In genomic region chr13:59688338-59688770, GRCm38 (mm10) we compare ENCODE assay signal across 16 mouse cellular contexts. TPM values are rescaled to one million over a fixed set of nuclear protein-coding genes. Genes with fewer than 3 reads are reported as not detected.
A peak's percentile ranks its signal among the peaks of the same experiment; 100 is the strongest.
DNase-seq lines count a peak whose midpoint lies in the region; ATAC-seq and TF ChIP-seq lines count a peak whose summit lies in the region.
"Had no signal": no experiment of that assay in that cellular context is flagged by ENCODE, and none has a peak within 500 bp of the region (broad histone marks: within the 10 kb centered on the region; RNA-seq: fewer than 3 reads in every experiment).

No protein-coding gene starts in this region.

- no peaks in the 10 kb centered on the region for H3K4me1 ChIP-seq in kidney, embryonic 15.5 days
- H3K4me1 ChIP-seq in stomach, postnatal 0 days (replicated peaks; ENCODE audit: control insufficient read depth, insufficient read depth) = no peaks in the 10 kb centered on the region
- H3K4me1 ChIP-seq: limb, embryonic 12.5 days had no signal

- no peaks in the 10 kb centered on the region for H3K27me3 ChIP-seq in kidney, embryonic 15.5 days
- H3K27me3 ChIP-seq in stomach, postnatal 0 days (ENCODE audit: control insufficient read depth, insufficient read depth, low read length) = no peaks in the 10 kb centered on the region
- H3K27me3 ChIP-seq: limb, embryonic 12.5 days had no signal

- TF ChIP-seq EP300 in stomach, postnatal 0 days (optimal IDR thresholded peaks at IDR 0.05) = no peak

- no peak for ATAC-seq in kidney, embryonic 15.5 days (replicated peaks; ENCODE audit: low FRiP score)
- ATAC-seq in stomach, postnatal 0 days (ENCODE audit: low FRiP score, low TSS enrichment) = no peak
- ATAC-seq in monocyte, adult 5-6 weeks (replicated peaks; ENCODE audit: insufficient number of reproducible peaks, low FRiP score, low TSS enrichment, poor library complexity, severe bottlenecking) = no peak
- ATAC-seq: intestine, postnatal 0 days had no signal

- H3K4me2 ChIP-seq in kidney, embryonic 15.5 days = no peak overlapping the region
- H3K4me2 ChIP-seq in stomach, postnatal 0 days (replicated peaks; ENCODE audit: low read depth) = no peak overlapping the region
- H3K4me2 ChIP-seq: limb, embryonic 12.5 days had no signal

- no peak for TF ChIP-seq CTCF in stomach, postnatal 0 days (IDR thresholded peaks at IDR 0.05; ENCODE audit: low read depth)

- intact Hi-C loops in heart, postnatal 36 days (cut with DNase I) = no loop called here

- no peak overlapping the region for H3K4me3 ChIP-seq in kidney, embryonic 15.5 days (replicated peaks)
- H3K4me3 ChIP-seq in stomach, postnatal 0 days (ENCODE audit: low read depth, low read length) = no peak overlapping the region
- H3K4me3 ChIP-seq: erythroblast, embryonic 14.5 days; limb, embryonic 12.5 days had no signal

- DNase-seq in kidney, adult 9 months = peak; percentile 11
- peak; percentile 11 for DNase-seq in ovary, adult 18-20 months (ENCODE audit: low spot score)
- DNase-seq in ovary, postnatal 10 days (ENCODE audit: low spot score) = no peak
- peak; percentile 51 to 54 for DNase-seq in cerebellum, postnatal 36 days
- peak; percentile 15 to 37 for DNase-seq in heart, postnatal 36 days
- DNase-seq in stomach, postnatal 0 days (ENCODE audit: low spot score) = no peak
- DNase-seq: gastrocnemius, postnatal 14 days; thymus, postnatal 14 days had no signal

- 77% methylated on average over 13 of the region's 13 CpGs for WGBS in kidney, embryonic 15.5 days
- 68% methylated on average over 13 of the region's 13 CpGs for WGBS in stomach, postnatal 0 days

- no peak overlapping the region for H3K9ac ChIP-seq in kidney, embryonic 15.5 days
- no peak overlapping the region for H3K9ac ChIP-seq in stomach, postnatal 0 days (ENCODE audit: low read length)
- H3K9ac ChIP-seq: limb, embryonic 12.5 days had no signal

- no peaks in the 10 kb centered on the region for H3K36me3 ChIP-seq in kidney, embryonic 15.5 days
- no peaks in the 10 kb centered on the region for H3K36me3 ChIP-seq in stomach, postnatal 0 days (ENCODE audit: control insufficient read depth, insufficient read depth, low read length)
- H3K36me3 ChIP-seq: limb, embryonic 12.5 days had no signal

- no peak overlapping the region for H3K27ac ChIP-seq in kidney, embryonic 15.5 days
- H3K27ac ChIP-seq in stomach, postnatal 0 days (replicated peaks) = no peak overlapping the region
- H3K27ac ChIP-seq: limb, embryonic 12.5 days had no signal

- no peaks in the 10 kb centered on the region for H3K9me3 ChIP-seq in kidney, embryonic 15.5 days (replicated peaks)
- H3K9me3 ChIP-seq in stomach, postnatal 0 days (ENCODE audit: control insufficient read depth, low read length) = no peaks in the 10 kb centered on the region

RNA-seq across cellular contexts. Expression of gene 4921517D22Rik, which starts 5.6 kb away (rescaled TPM):
- polyA plus RNA-seq in kidney, embryonic 15.5 days (2015; fragmentation: Nextera tagmentation; extraction: Ambion mirVana) = not detected in 2 replicates
- total RNA-seq in heart, postnatal 36 days (2021) = not detected
- polyA plus RNA-seq in stomach, postnatal 0 days (2015; fragmentation: Nextera tagmentation; extraction: Ambion mirVana) = not detected in 2 replicates
- total RNA-seq in monocyte, adult 5-6 weeks (2017) = not detected in 3 replicates
- total RNA-seq: gastrocnemius, postnatal 14 days; megakaryocyte, adult 5-6 weeks had no signal
- polyA plus RNA-seq: erythroblast, embryonic 14.5 days; intestine, postnatal 0 days; limb, embryonic 12.5 days; neural tube, embryonic 14.5 days; small intestine, adult 2 months had no signal

RNA-seq across cellular contexts. Expression of gene Golm1, which starts 12.7 kb away (rescaled TPM):
- polyA plus RNA-seq in kidney, embryonic 15.5 days (2015; fragmentation: Nextera tagmentation; extraction: Ambion mirVana) = 37.9 and 40.5 TPM in 2 replicates
- 10 to 100 TPM; 14.8 to 15.4 TPM for total RNA-seq in heart, postnatal 36 days (2021)
- 54.3 and 54.6 TPM in 2 replicates for polyA plus RNA-seq in stomach, postnatal 0 days (2015; fragmentation: Nextera tagmentation; extraction: Ambion mirVana)
- 42.8 to 82.0 TPM (median 46.1 TPM) in 3 replicates for total RNA-seq in monocyte, adult 5-6 weeks (2017)

RNA-seq across cellular contexts. Expression of gene Spata31d1a, which starts 21.8 kb away (rescaled TPM):
- polyA plus RNA-seq in kidney, embryonic 15.5 days (2015; fragmentation: Nextera tagmentation; extraction: Ambion mirVana) = 0.04 TPM in 1 of 2 replicates, not detected in the other
- total RNA-seq in heart, postnatal 36 days (2021) = not detected
- 0.02 TPM in 1 of 2 replicates, not detected in the other for polyA plus RNA-seq in stomach, postnatal 0 days (2015; fragmentation: Nextera tagmentation; extraction: Ambion mirVana)
- total RNA-seq in monocyte, adult 5-6 weeks (2017) = not detected in 3 replicates
- total RNA-seq: gastrocnemius, postnatal 14 days had no signal
- polyA plus RNA-seq: erythroblast, embryonic 14.5 days; intestine, postnatal 0 days; limb, embryonic 12.5 days; small intestine, adult 2 months had no signal

RNA-seq across cellular contexts. Expression of gene Spata31d1b, which starts 23.7 kb away (rescaled TPM):
- 0.04 TPM in 1 of 2 replicates, not detected in the other for polyA plus RNA-seq in kidney, embryonic 15.5 days (2015; fragmentation: Nextera tagmentation; extraction: Ambion mirVana)
- not detected for total RNA-seq in heart, postnatal 36 days (2021)
- polyA plus RNA-seq in stomach, postnatal 0 days (2015; fragmentation: Nextera tagmentation; extraction: Ambion mirVana) = 0.02 TPM in 1 of 2 replicates, not detected in the other
- 0.19 TPM in 1 of 3 replicates, not detected in the others for total RNA-seq in monocyte, adult 5-6 weeks (2017)
- total RNA-seq: gastrocnemius, postnatal 14 days; megakaryocyte, adult 5-6 weeks had no signal
- polyA plus RNA-seq: erythroblast, embryonic 14.5 days; intestine, postnatal 0 days; limb, embryonic 12.5 days; neural tube, embryonic 14.5 days; small intestine, adult 2 months had no signal

RNA-seq across cellular contexts. Expression of gene Spata31d1d, which starts 43.2 kb away (rescaled TPM):
- polyA plus RNA-seq in kidney, embryonic 15.5 days (2015; fragmentation: Nextera tagmentation; extraction: Ambion mirVana) = not detected in 2 replicates
- not detected for total RNA-seq in heart, postnatal 36 days (2021)
- not detected in 2 replicates for polyA plus RNA-seq in stomach, postnatal 0 days (2015; fragmentation: Nextera tagmentation; extraction: Ambion mirVana)
- total RNA-seq in monocyte, adult 5-6 weeks (2017) = not detected in 3 replicates
- total RNA-seq: gastrocnemius, postnatal 14 days; megakaryocyte, adult 5-6 weeks had no signal
- polyA plus RNA-seq: intestine, postnatal 0 days; limb, embryonic 12.5 days; neural tube, embryonic 14.5 days; small intestine, adult 2 months had no signal

Comparison
In these comparisons a context has a peak if more than half of its experiments do, and no peak if none do; other contexts are left out.
1. DNase-seq: peak in kidney, adult 9 months (single experiment), ovary, adult 18-20 months (single experiment), cerebellum, postnatal 36 days (2 of 2) and heart, postnatal 36 days (2 of 2); none in ovary, postnatal 10 days (single experiment) and stomach, postnatal 0 days (single experiment).